Mouse (Mus musculus) CH12.LX (cell line): ENCODE measurements around the gene Mrtfa. TPM values are rescaled to one million over a fixed set of nuclear protein-coding genes. Genes with fewer than 3 reads are reported as not detected.

Source experiments
- DNase-seq: peaks from one replicate; pipeline ENCODE4 v3.0.0-alpha.2; 2013; ENCODE audit errors: extremely low read depth
- H3K27ac ChIP-seq: 2 replicates; pipeline ENCODE4 v1.5.1; 2012; ENCODE audit warnings: low read depth, mild to moderate bottlenecking, control low read depth, moderate library complexity; ENCODE audit not compliant: insufficient read depth
- H3K27me3 ChIP-seq: replicated peaks from 2 replicates; pipeline ENCODE3; 2012; ENCODE audit warnings: inconsistent platforms
- H3K36me3 ChIP-seq, 2 experiments: replicated peaks in 1 of 2; 2 replicates each; pipeline versions ENCODE3 to v1.6.1; 2012; ENCODE audit warnings: inconsistent platforms in 1 of 2, low read length in 1 of 2, mild to moderate bottlenecking in 1 of 2, mixed read lengths in 1 of 2, moderate library complexity in 1 of 2; ENCODE audit not compliant: control insufficient read depth in 1 of 2, insufficient read depth in 1 of 2
- H3K4me1 ChIP-seq, 2 experiments: 2 replicates each; pipeline ENCODE4 v1.6.1; 2012; ENCODE audit warnings: inconsistent platforms in 1 of 2, moderate library complexity in 1 of 2; ENCODE audit not compliant: insufficient read depth in 2 of 2, control insufficient read depth in 1 of 2
- H3K4me2 ChIP-seq: 2 replicates; pipeline ENCODE4 v1.6.1; 2012; ENCODE audit warnings: low read depth, mild to moderate bottlenecking, control low read depth; ENCODE audit not compliant: poor library complexity, insufficient read depth, severe bottlenecking
- H3K4me3 ChIP-seq, 3 experiments: fragments of 150-350 bp in 1 of 3; sonication (generic) in 1 of 3; replicated peaks in 1 of 3; 2 replicates each; pipeline versions ENCODE3 to v1.5.1; 2011 to 2012; ENCODE audit warnings: low read depth in 2 of 3, low read length in 2 of 3, mild to moderate bottlenecking in 2 of 3, moderate library complexity in 2 of 3, control low read depth in 1 of 3, improper control_type of control experiment in 1 of 3, inconsistent platforms in 1 of 3, mixed read lengths in 1 of 3; ENCODE audit not compliant: poor library complexity in 1 of 3
- H3K79me2 ChIP-seq: replicated peaks from 2 replicates; pipeline ENCODE4 v1.6.1; 2012; ENCODE audit warnings: mild to moderate bottlenecking, moderate library complexity; ENCODE audit not compliant: control insufficient read depth, poor library complexity, insufficient read depth, severe bottlenecking; ENCODE audit errors: extremely low read depth
- H3K9ac ChIP-seq: 2 replicates; pipeline ENCODE4 v1.6.1; 2012; ENCODE audit warnings: low read depth, mild to moderate bottlenecking, control low read depth, moderate library complexity; ENCODE audit not compliant: insufficient read depth
- H3K9me3 ChIP-seq: replicated peaks from 2 replicates; pipeline ENCODE3; 2012; ENCODE audit warnings: low read length, inconsistent platforms, mixed read lengths
- BHLHE40 ChIP-seq: IDR thresholded peaks from 2 replicates; pipeline ENCODE4 v1.6.1; 2011; ENCODE audit warnings: mild to moderate bottlenecking, low read depth, low read length, improper control_type of control experiment
- CHD2 ChIP-seq: IDR thresholded peaks from 2 replicates; pipeline ENCODE4 v1.6.1; 2011; ENCODE audit warnings: low read length, improper control_type of control experiment
- ELF1 ChIP-seq: IDR thresholded peaks from 2 replicates; pipeline ENCODE4 v1.6.1; 2014; ENCODE audit warnings: low read depth, mild to moderate bottlenecking, inconsistent platforms, low read length, improper control_type of control experiment
- EP300 ChIP-seq: IDR thresholded peaks from 2 replicates; pipeline ENCODE4 v1.6.1; 2011; ENCODE audit warnings: low read length, improper control_type of control experiment
- ETS1 ChIP-seq: conservative IDR thresholded peaks from 2 replicates; pipeline ENCODE4 v1.6.1; 2012; ENCODE audit warnings: low read depth, mild to moderate bottlenecking, inconsistent platforms, low read length, improper control_type of control experiment, moderate library complexity
- HCFC1 ChIP-seq: IDR thresholded peaks from 2 replicates; pipeline ENCODE4 v1.6.1; 2012; ENCODE audit warnings: low read depth, mild to moderate bottlenecking, inconsistent platforms, low read length, improper control_type of control experiment
- IRF4 ChIP-seq: IDR thresholded peaks from 2 replicates; pipeline ENCODE4 v1.6.1; 2014; ENCODE audit warnings: low read depth, mild to moderate bottlenecking, inconsistent platforms, low read length, improper control_type of control experiment
- JUND ChIP-seq: conservative IDR thresholded peaks from 2 replicates; pipeline ENCODE4 v1.6.1; 2011; ENCODE audit warnings: low read depth, low read length, improper control_type of control experiment
- KAT2A ChIP-seq: IDR thresholded peaks from 2 replicates; pipeline ENCODE4 v1.6.1; 2012; ENCODE audit warnings: low read length, improper control_type of control experiment, inconsistent platforms; ENCODE audit not compliant: insufficient replicate concordance
- MAZ ChIP-seq: IDR thresholded peaks from 2 replicates; pipeline ENCODE4 v1.6.1; 2012; ENCODE audit warnings: low read depth, mild to moderate bottlenecking, inconsistent platforms, low read length, improper control_type of control experiment, moderate library complexity
- MEF2A ChIP-seq: IDR thresholded peaks from 2 replicates; pipeline ENCODE4 v1.6.1; 2014; ENCODE audit warnings: low read depth, mild to moderate bottlenecking, inconsistent platforms, low read length, improper control_type of control experiment, borderline replicate concordance
- MXI1 ChIP-seq: IDR thresholded peaks from 2 replicates; pipeline ENCODE4 v1.6.1; 2011; ENCODE audit warnings: mild to moderate bottlenecking, low read depth, low read length, improper control_type of control experiment
- MYC ChIP-seq: IDR thresholded peaks from 2 replicates; pipeline ENCODE4 v1.6.1; 2011; ENCODE audit warnings: low read depth, mild to moderate bottlenecking, improper control_type of control experiment, low read length
- NELFE ChIP-seq: IDR thresholded peaks from 2 replicates; pipeline ENCODE4 v1.6.1; 2011; ENCODE audit warnings: low read depth, low read length, improper control_type of control experiment
- NRF1 ChIP-seq: IDR thresholded peaks from 2 replicates; pipeline ENCODE4 v1.6.1; 2014; ENCODE audit warnings: low read depth, mild to moderate bottlenecking, inconsistent platforms, low read length, improper control_type of control experiment, moderate library complexity
- PAX5 ChIP-seq: IDR thresholded peaks from 2 replicates; pipeline ENCODE4 v1.6.1; 2012; ENCODE audit warnings: low read length, inconsistent platforms, mixed read lengths
- POLR2A ChIP-seq: IDR thresholded peaks from 2 replicates; pipeline ENCODE4 v1.6.1; 2011; ENCODE audit warnings: low read depth, mild to moderate bottlenecking, improper control_type of control experiment, low read length
- RAD21 ChIP-seq: IDR thresholded peaks from 2 replicates; pipeline ENCODE4 v1.6.1; 2011; ENCODE audit warnings: low read depth, mild to moderate bottlenecking, low read length, improper control_type of control experiment, moderate library complexity
- TCF12 ChIP-seq: IDR thresholded peaks from 2 replicates; pipeline ENCODE4 v1.6.1; 2014; ENCODE audit warnings: low read depth, mild to moderate bottlenecking, inconsistent platforms, low read length, improper control_type of control experiment
- UBTF ChIP-seq: IDR thresholded peaks from 2 replicates; pipeline ENCODE4 v1.6.1; 2012; ENCODE audit warnings: low read depth, mild to moderate bottlenecking, inconsistent platforms, low read length, improper control_type of control experiment, moderate library complexity
- USF1 ChIP-seq: IDR thresholded peaks from 2 replicates; pipeline ENCODE4 v1.6.1; 2014; ENCODE audit warnings: low read depth, mild to moderate bottlenecking, inconsistent platforms, low read length, improper control_type of control experiment
- ZC3H11A ChIP-seq: IDR thresholded peaks from 2 replicates; pipeline ENCODE4 v1.6.1; 2012; ENCODE audit warnings: low read depth, mild to moderate bottlenecking, inconsistent platforms, low read length, improper control_type of control experiment
- ZMIZ1 ChIP-seq: IDR thresholded peaks from 2 replicates; pipeline ENCODE4 v1.6.1; 2012; ENCODE audit warnings: low read depth, mild to moderate bottlenecking, inconsistent platforms, low read length, improper control_type of control experiment
- ZNF384 ChIP-seq: IDR thresholded peaks from 2 replicates; pipeline ENCODE4 v1.6.1; 2012; ENCODE audit warnings: low read depth, low read length, improper control_type of control experiment, inconsistent platforms
- dilution Hi-C: fragments of 300-500 bp; cut with MboI; formaldehyde crosslinking; loops from 2 replicates; pipeline ENCODE4 v1.14.3; 2020; ENCODE audit warnings: low sequenced_read_pairs; ENCODE audit not compliant: extremely low pct_unique_long_range_greater_than_20kb, extremely low pct_ligation_motif_present
- in situ Hi-C: fragments of 300-500 bp; cut with MboI; formaldehyde crosslinking; loops from 3 replicates; pipeline ENCODE4 v1.14.3; 2019; ENCODE audit warnings: low sequenced_read_pairs, low pct_ligation_motif_present, low pct_unique_long_range_greater_than_20kb, mixed read lengths
- polyA plus RNA-seq: library from polyadenylated mRNA; unstranded; fragments of >175 nt; gene quantifications from 2 replicates; pipeline ENCODE4 v1.2.1, GENCODE M21; 2012; ENCODE audit warnings: low read depth; ENCODE audit not compliant: insufficient read length
- total RNA-seq, 2 experiments: library from RNA; depleted of rRNA; stranded (reverse); fragments of 300-350 nt in 1 of 2; fragments of >200 nt in 1 of 2; gene quantifications; 2 replicates each; pipeline ENCODE4 v1.2.3; 2012 to 2014

The Mrtfa gene
- total and polyA plus RNA-seq, 3 experiments, result 4.6 to 23.2 (median 8.2) TPM

DNA sequence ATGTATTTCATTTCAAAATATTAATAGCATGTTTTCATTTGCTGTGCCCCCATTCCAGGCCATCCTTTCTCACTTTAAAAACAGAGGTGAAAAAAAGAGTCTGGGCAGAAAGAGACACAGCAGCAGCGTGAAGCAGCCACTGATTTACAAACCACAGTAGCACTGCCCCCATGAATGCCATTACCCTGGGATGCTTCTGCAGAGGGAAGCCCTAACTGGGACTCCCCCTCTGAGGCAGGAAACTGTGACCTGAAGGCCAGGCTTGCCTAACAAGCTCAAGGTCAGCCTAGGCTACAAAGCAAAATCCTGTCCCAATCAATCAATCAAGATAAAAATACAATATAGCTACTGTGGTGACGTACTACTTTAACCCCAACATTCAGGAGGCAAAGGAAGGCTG lies 9.3 kb downstream of the Mrtfa start:
- peak; percentile 73 for DNase-seq
- Histone ChIP-seq H3K27me3 (no peaks in the 10 kb centered on the region), H3K36me3 (peaks cover 0 to 18% of the 10 kb centered on the region in 2 experiments), H3K9ac (no peak overlapping the region), H3K4me1 (peaks cover 23 to 88% of the 10 kb centered on the region in 2 experiments), H3K4me3 (no peak overlapping the region), H3K79me2 (0 out of 2 replicates have a peak, but pooled peaks cover 4% of the 10 kb centered on the region), H3K9me3 (no peaks in the 10 kb centered on the region), H3K4me2 (0 out of 2 replicates have a peak overlapping the region, but pooled peaks have one; percentile 33), H3K27ac (no peak overlapping the region)
- TF ChIP-seq IRF4, result peak; percentile 39; the same call in 1 of the 2 replicates
- TF ChIP-seq NRF1, result no peak
- TF ChIP-seq CHD2, result 0 out of 2 replicates have a peak, but pooled peaks have one; percentile 27
- TF ChIP-seq ETS1, result peak; percentile 72
- no peak for TF ChIP-seq HCFC1
- no peak for TF ChIP-seq JUND
- TF ChIP-seq MAZ, result 0 out of 2 replicates have a peak, but pooled peaks have one; percentile 34
- no peak for TF ChIP-seq POLR2A
- peak; percentile 79 for TF ChIP-seq ZNF384
- no peak for TF ChIP-seq PAX5
- no peak for TF ChIP-seq ZMIZ1
- no peak for TF ChIP-seq USF1
- TF ChIP-seq KAT2A, result no peak
- TF ChIP-seq MEF2A, result 0 out of 2 replicates have a peak, but pooled peaks have one; percentile 40
- no peak for TF ChIP-seq MYC
- TF ChIP-seq TCF12, result peak; percentile 20; the same call in 1 of the 2 replicates
- TF ChIP-seq RAD21, result no peak
- TF ChIP-seq ELF1, result peak; percentile 47; the same call in 1 of the 2 replicates
- TF ChIP-seq NELFE, result no peak
- no peak for TF ChIP-seq ZC3H11A
- peak; percentile 66 for TF ChIP-seq BHLHE40
- TF ChIP-seq MXI1, result no peak
- TF ChIP-seq UBTF, result no peak
- peak; percentile 45; the same call in 1 of the 2 replicates for TF ChIP-seq EP300
- in situ Hi-C loops, result loop anchor here (25.0 kb wide), 1 partner anchor 469 kb away; the partner anchor contains the start of gene Tnrc6b
- dilution Hi-C loops, result no loop called here
